Mouse (Mus musculus): ENCODE data around the gene Zbtb22.
"Not testable (repeated sequence)": the region's sequence is repeated elsewhere in the genome, so short reads cannot be mapped to it uniquely, and the experiment has no call there.

The Zbtb22 gene

GRCm38 (mm10) chr17:33903911-33904651, 11.6 kb upstream of the Zbtb22 start:
- not testable (repeated sequence) for DNase-seq (ENCODE audit: low read depth, low spot score)

GRCm38 (mm10) chr17:33904835-33905234, 10.9 kb upstream of the Zbtb22 start, which contains the start of gene Platr17:
Gene Platr17 (plus strand): TSS chr17:33905135.
- DNase-seq (ENCODE audit: low read depth, low spot score) = not testable (repeated sequence)

- no peak for DNase-seq (ENCODE audit: low read depth, low spot score)
Observed at GRCm38 (mm10) chr17:33908331-33909076, 7.2 kb upstream of the Zbtb22 start.

- peak; percentile 98 for DNase-seq (ENCODE audit: low read depth, low spot score)
Observed at GRCm38 (mm10) chr17:33909077-33909868, 6.4 kb upstream of the Zbtb22 start, which contains the start of gene Daxx. Gene Daxx (plus strand): TSS chr17:33909414.

- no peak for DNase-seq (ENCODE audit: low read depth, low spot score)
Observed at GRCm38 (mm10) chr17:33909869-33910250, 5.8 kb upstream of the Zbtb22 start.

GRCm38 (mm10) chr17:33910346-33911051, 5.2 kb upstream of the Zbtb22 start:
- DNase-seq (ENCODE audit: low read depth, low spot score) = no peak

GRCm38 (mm10) chr17:33911052-33911812, 4.5 kb upstream of the Zbtb22 start:
- no peak for DNase-seq (ENCODE audit: low read depth, low spot score)

GRCm38 (mm10) chr17:33911813-33912414, 3.8 kb upstream of the Zbtb22 start:
- no peak for DNase-seq (ENCODE audit: low read depth, low spot score)

GRCm38 (mm10) chr17:33913264-33913663, 2.4 kb upstream of the Zbtb22 start:
- no peak for DNase-seq (ENCODE audit: low read depth, low spot score)

GRCm38 (mm10) chr17:33913905-33914304, 1.8 kb upstream of the Zbtb22 start:
- DNase-seq (ENCODE audit: low read depth, low spot score) = no peak

GRCm38 (mm10) chr17:33914969-33915391, 724 bp upstream of the Zbtb22 start:
- DNase-seq (ENCODE audit: low read depth, low spot score) = no peak

- DNase-seq (ENCODE audit: low read depth, low spot score) = peak; percentile 80
Observed at GRCm38 (mm10) chr17:33916294-33916693, 590 bp downstream of the Zbtb22 start.

- no peak for DNase-seq (ENCODE audit: low read depth, low spot score)
Observed at GRCm38 (mm10) chr17:33916847-33917655, 1.3 kb downstream of the Zbtb22 start.

GRCm38 (mm10) chr17:33917656-33918292, 2.1 kb downstream of the Zbtb22 start:
- no peak for DNase-seq (ENCODE audit: low read depth, low spot score)

- DNase-seq (ENCODE audit: low read depth, low spot score) = no peak
Observed at GRCm38 (mm10) chr17:33918293-33919203, 2.8 kb downstream of the Zbtb22 start.

- peak; percentile 44 for DNase-seq (ENCODE audit: low read depth, low spot score)
Observed at GRCm38 (mm10) chr17:33919351-33920281, 3.9 kb downstream of the Zbtb22 start.

All from mesoderm, embryonic 11.5 days (tissue).